Mouse (Mus musculus) heart, adult 2 months (tissue): ENCODE measurements around the gene H1fx.
"Not testable (repeated sequence)": the region's sequence is repeated elsewhere in the genome, so short reads cannot be mapped to it uniquely, and the experiment has no call there.

Source experiments
- EP300 ChIP-seq: fragments of 200-500 bp; IDR thresholded peaks from 2 replicates; pipeline ENCODE4 v1.6.1; 2011; ENCODE audit warnings: low read depth, low read length, control low read depth; ENCODE audit not compliant: insufficient read depth
- POLR2A ChIP-seq: fragments of 200-500 bp; IDR thresholded peaks from 2 replicates; pipeline ENCODE4 v1.6.1; 2011; ENCODE audit warnings: mild to moderate bottlenecking, low read depth, low read length, control low read depth; ENCODE audit not compliant: insufficient read depth

GRCm38 (mm10) chr6:87962457-87962856, 19.0 kb downstream of the H1fx start:
- TF ChIP-seq EP300, POLR2A: not testable (repeated sequence)
